Mouse (Mus musculus) telencephalon, adult 2 months (tissue): ENCODE results near the gene Trim7.
"Not testable (repeated sequence)": the region's sequence is repeated elsewhere in the genome, so short reads cannot be mapped to it uniquely, and the experiment has no call there.

ENCODE experiments used
- DNase-seq: peaks from one replicate; pipeline ENCODE4 v3.0.0-alpha.2; 2011; ENCODE audit warnings: low read depth, low spot score

The Trim7 gene

GRCm38 (mm10) chr11:48801831-48802772, 23.8 kb upstream of the Trim7 start:
- no peak for DNase-seq

- DNase-seq = no peak
Observed at GRCm38 (mm10) chr11:48803988-48804387, 22.0 kb upstream of the Trim7 start.

GRCm38 (mm10) chr11:48804922-48805321, 21.0 kb upstream of the Trim7 start:
- no peak for DNase-seq

- DNase-seq = no peak
Observed at GRCm38 (mm10) chr11:48806856-48807562, 18.9 kb upstream of the Trim7 start.

- no peak for DNase-seq
Observed at GRCm38 (mm10) chr11:48807563-48808303, 18.2 kb upstream of the Trim7 start.

- DNase-seq = no peak
Observed at GRCm38 (mm10) chr11:48808304-48808646, 17.7 kb upstream of the Trim7 start.

- DNase-seq = no peak
Observed at GRCm38 (mm10) chr11:48808737-48809433, 17.1 kb upstream of the Trim7 start.

GRCm38 (mm10) chr11:48809434-48809830, 16.5 kb upstream of the Trim7 start:
- DNase-seq = no peak

- no peak for DNase-seq
Observed at GRCm38 (mm10) chr11:48810142-48810541, 15.8 kb upstream of the Trim7 start.

GRCm38 (mm10) chr11:48813782-48814181, 12.2 kb upstream of the Trim7 start:
- DNase-seq = no peak

GRCm38 (mm10) chr11:48815851-48816250, 10.1 kb upstream of the Trim7 start:
- no peak for DNase-seq

- no peak for DNase-seq
Observed at GRCm38 (mm10) chr11:48816281-48816781, 9.6 kb upstream of the Trim7 start.

- DNase-seq = peak; percentile 99
Observed at GRCm38 (mm10) chr11:48816800-48817665, 8.9 kb upstream of the Trim7 start, which contains the start of gene Trim41. Gene Trim41, minus strand, starts transcription at chr11:48817353.

- no peak for DNase-seq
Observed at GRCm38 (mm10) chr11:48817794-48818193, 8.1 kb upstream of the Trim7 start.

- DNase-seq = peak; percentile 94
Observed at GRCm38 (mm10) chr11:48818346-48818745, 7.6 kb upstream of the Trim7 start.

GRCm38 (mm10) chr11:48819614-48820307, 6.2 kb upstream of the Trim7 start:
- no peak for DNase-seq

- no peak for DNase-seq
Observed at GRCm38 (mm10) chr11:48820308-48820674, 5.6 kb upstream of the Trim7 start.

GRCm38 (mm10) chr11:48821299-48821698, 4.6 kb upstream of the Trim7 start:
- not testable (repeated sequence) for DNase-seq

- DNase-seq = no peak
Observed at GRCm38 (mm10) chr11:48822768-48823512, 3.0 kb upstream of the Trim7 start.
